Mouse (Mus musculus) kidney, adult 2 months (tissue): ENCODE measurements around the gene Fbxo39.

Experiments
- CTCF ChIP-seq: fragments of 200-500 bp; conservative IDR thresholded peaks from 2 replicates; pipeline ENCODE4 v1.5.1; 2011; ENCODE audit warnings: low read depth, mild to moderate bottlenecking, control low read depth, low read length, moderate library complexity, mixed read lengths; ENCODE audit not compliant: insufficient read depth, insufficient read length
- POLR2A ChIP-seq: fragments of 200-500 bp; IDR thresholded peaks from one replicate; pipeline ENCODE4 v1.6.1; 2011; ENCODE audit warnings: low read depth, low read length, control low read depth

DNA sequence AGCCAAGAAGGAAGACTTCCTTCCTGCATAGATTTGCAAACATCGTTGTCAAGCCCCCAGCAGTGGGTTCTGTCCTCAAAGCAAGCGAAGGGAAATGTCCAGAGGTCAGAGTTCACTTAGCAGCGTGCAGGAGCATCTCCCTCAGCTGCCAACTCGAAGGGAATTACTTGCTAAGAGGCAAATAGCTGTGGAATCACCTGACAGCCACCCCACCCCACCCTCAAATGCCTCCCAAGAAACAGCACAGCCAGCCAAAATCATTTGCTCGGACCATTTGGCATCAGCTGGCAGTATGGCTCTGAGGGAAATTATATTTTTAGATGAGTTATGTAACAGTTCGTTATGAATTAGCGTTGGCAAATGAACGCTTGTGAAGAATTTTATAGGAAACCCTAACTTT, 34.8 kb downstream of the Fbxo39 start:
- no peak for TF ChIP-seq CTCF
- no peak for TF ChIP-seq POLR2A
